Mouse (Mus musculus) olfactory bulb, adult 2 months (tissue): Measurements from ENCODE around the gene Bysl.

Experiments
- CTCF ChIP-seq: fragments of 200-500 bp; IDR thresholded peaks from 2 replicates; pipeline ENCODE4 v1.5.1; 2012; ENCODE audit warnings: low read depth, mild to moderate bottlenecking, low read length, moderate library complexity; ENCODE audit not compliant: insufficient read depth
- POLR2A ChIP-seq: fragments of 200-500 bp; IDR thresholded peaks from 2 replicates; pipeline ENCODE4 v1.6.1; 2012; ENCODE audit warnings: mild to moderate bottlenecking, low read depth, low read length, moderate library complexity; ENCODE audit not compliant: insufficient read depth

DNA sequence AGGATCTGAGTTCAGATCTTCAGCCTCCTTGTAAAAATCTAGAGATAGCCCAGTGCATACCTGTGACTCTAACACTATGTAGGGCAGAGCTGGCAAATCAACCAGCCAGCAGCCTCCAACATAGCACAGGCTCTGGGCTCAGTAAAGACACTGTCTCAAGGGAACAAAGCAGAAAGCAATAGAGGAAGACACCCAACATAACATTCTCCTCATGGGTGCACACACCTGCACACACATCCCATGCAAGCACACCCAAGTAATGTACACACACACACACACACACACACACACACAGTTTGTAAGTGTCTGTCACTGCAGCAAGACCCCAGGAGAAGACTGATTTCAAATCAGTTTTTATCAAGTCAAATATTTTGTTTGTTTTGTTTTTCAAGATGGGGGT lies 58.3 kb downstream of the Bysl start:
- TF ChIP-seq CTCF (no peak), POLR2A (no peak)
